Mouse (Mus musculus): ENCODE data around the gene Nfkbid.

DNA sequence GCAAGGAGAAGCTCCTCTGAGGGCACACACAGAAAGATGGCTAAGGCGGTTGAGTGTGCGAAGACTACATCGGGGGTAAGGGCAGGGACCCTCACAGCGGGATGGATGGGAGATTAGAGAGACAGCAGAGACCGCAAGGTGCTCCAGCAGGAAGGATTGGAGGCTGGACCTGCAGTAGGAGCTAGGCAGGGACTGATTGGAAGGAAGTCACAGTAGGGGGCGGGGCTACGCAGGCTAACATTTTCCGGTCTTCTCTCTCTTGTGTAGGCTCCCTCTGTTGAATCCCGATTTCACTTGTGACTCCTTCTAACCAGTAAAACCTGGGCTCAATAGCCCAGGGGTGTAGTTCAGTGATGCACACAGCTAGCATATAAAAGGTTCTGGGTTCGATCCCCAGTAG, 15.3 kb downstream of the Nfkbid start:
- TF ChIP-seq CTCF (IDR thresholded peaks at IDR 0.05; ENCODE audit: insufficient read depth, low read depth, low read length) (no peak), POLR2A (IDR thresholded peaks at IDR 0.05; ENCODE audit: insufficient read depth, low read depth, low read length) (no peak)

Measured in olfactory bulb, adult 2 months (tissue).